Mouse (Mus musculus): ENCODE measurements around the gene Fars2. TPM values are rescaled to one million over a fixed set of nuclear protein-coding genes. Genes with fewer than 3 reads are reported as not detected.

The Fars2 gene
- total and polyA plus RNA-seq, 2 experiments from 2014 or later, result 21.5 to 34.6 TPM

DNA sequence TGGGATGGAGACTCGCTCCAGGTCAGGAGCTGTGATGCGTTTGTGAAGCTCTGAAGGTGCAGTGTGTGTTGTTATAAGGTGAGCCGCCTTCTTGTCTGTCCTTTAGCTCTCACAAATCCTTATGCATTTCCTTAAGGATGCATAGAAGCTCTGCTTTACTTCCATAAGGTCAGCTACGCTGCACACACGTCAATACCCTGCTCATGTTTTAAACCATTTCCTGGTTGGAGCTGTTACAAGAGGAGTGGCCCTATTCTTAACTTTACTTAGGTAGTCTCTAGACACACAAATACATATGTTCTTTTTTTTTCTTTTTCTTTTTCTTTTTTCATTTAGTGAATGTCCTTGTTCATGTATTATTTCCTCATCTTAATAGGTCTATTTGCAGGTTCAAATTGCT, 22.5 kb downstream of the Fars2 start:
- H3K4me2 ChIP-seq (ENCODE audit: low read depth, low read length), result no peak overlapping the region
- DNase-seq (ENCODE audit: low spot score) (no peak), ATAC-seq (no peak)
- no peaks in the 10 kb centered on the region for H3K9me3 ChIP-seq (ENCODE audit: low read length)
- H3K9ac ChIP-seq (replicated peaks; ENCODE audit: low read length), result no peak overlapping the region
- 87% methylated on average over 5 of the region's 5 CpGs for WGBS
- no peak for TF ChIP-seq CTCF (IDR thresholded peaks at IDR 0.05; ENCODE audit: low read depth)
- H3K27me3 ChIP-seq (ENCODE audit: insufficient read depth, low read length), result no peaks in the 10 kb centered on the region
- H3K36me3 ChIP-seq (ENCODE audit: insufficient read depth, low read length), result no peaks in the 10 kb centered on the region
- H3K4me3 ChIP-seq (ENCODE audit: low read length), result no peak overlapping the region
- H3K4me1 ChIP-seq (ENCODE audit: insufficient read depth, low read length), result no peaks in the 10 kb centered on the region
- H3K27ac ChIP-seq, result no peak overlapping the region

DNA sequence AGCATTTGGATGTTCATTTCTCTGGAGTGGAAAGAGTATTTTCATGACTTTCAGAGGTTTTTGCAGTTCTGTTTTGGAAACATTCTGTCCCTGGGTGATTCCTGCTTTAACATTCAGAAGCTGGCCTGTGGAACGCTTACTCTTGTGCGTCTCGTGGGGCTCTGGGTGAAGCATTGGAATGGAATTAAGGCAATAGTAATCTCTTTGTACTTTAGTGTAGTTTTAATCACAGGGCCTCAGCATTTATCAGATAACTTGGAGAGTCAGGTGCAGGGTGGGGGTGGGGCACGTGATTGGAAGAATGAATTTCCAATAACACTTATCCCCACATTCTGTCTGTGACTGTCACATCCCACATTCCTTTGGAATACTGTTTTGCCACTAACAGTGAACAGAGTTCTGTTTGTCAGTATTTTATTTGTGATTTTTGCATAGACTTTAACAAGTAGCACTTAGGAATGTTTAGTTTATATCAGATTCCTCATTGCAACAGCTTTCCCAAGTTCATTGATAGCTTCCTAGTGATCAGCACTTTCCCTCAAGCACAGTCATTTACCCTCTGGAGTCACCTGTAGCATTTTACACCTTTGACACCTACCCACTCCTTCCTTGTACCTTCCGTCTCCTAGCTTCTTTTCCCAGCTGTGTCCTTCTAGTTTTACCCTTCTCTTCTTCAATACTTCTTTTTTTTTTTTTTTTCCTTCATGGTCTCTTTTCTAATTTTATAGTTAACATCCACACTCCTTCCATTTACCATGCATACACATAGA, 23.2 kb downstream of the Fars2 start:
- WGBS, result 78% methylated on average over 5 of the region's 5 CpGs
- no peak for TF ChIP-seq CTCF (IDR thresholded peaks at IDR 0.05; ENCODE audit: low read depth)
- H3K4me2 ChIP-seq (ENCODE audit: low read depth, low read length), result no peak overlapping the region

DNA sequence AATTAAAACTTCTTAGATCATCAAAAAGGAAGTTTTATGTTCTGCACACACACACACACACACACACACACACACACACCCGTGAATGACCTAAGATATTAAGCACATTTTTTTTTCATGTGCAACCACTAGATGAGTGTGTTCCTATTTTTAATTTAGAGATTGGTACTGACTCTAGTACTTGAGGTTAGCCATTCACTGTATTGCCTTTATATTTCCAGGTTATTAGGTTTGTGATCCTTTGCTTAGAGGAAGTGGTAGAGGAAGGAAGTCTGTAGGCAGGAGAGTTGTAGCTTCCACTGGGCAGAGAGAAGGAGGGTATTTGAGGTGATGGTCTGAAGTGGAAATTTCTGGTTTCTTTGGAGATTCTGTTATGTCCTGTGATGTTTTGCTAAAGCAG, 28.4 kb downstream of the Fars2 start:
- no peaks in the 10 kb centered on the region for H3K27me3 ChIP-seq (ENCODE audit: insufficient read depth, low read length)
- no peak for ATAC-seq
- no peaks in the 10 kb centered on the region for H3K4me1 ChIP-seq (ENCODE audit: insufficient read depth, low read length)
- TF ChIP-seq CTCF (IDR thresholded peaks at IDR 0.05; ENCODE audit: low read depth), result no peak
- H3K36me3 ChIP-seq (ENCODE audit: insufficient read depth, low read length), result no peaks in the 10 kb centered on the region
- H3K4me3 ChIP-seq (ENCODE audit: low read length), result no peak overlapping the region
- DNase-seq (ENCODE audit: low spot score), result no peak
- 77% methylated on average over 1 of the region's 1 CpGs for WGBS
- H3K4me2 ChIP-seq (ENCODE audit: low read depth, low read length), result no peak overlapping the region
- H3K9me3 ChIP-seq (ENCODE audit: low read length), result no peaks in the 10 kb centered on the region
- no peak overlapping the region for H3K9ac ChIP-seq (replicated peaks; ENCODE audit: low read length)
- no peak overlapping the region for H3K27ac ChIP-seq

More for the DNA sequence above, 23.2 kb downstream of the Fars2 start:
- H3K36me3 ChIP-seq (ENCODE audit: insufficient read depth, low read length), result no peaks in the 10 kb centered on the region
- H3K9ac ChIP-seq (replicated peaks; ENCODE audit: low read length), result no peak overlapping the region
- no peaks in the 10 kb centered on the region for H3K9me3 ChIP-seq (ENCODE audit: low read length)
- DNase-seq (ENCODE audit: low spot score) (no peak), ATAC-seq (no peak)
- no peaks in the 10 kb centered on the region for H3K27me3 ChIP-seq (ENCODE audit: insufficient read depth, low read length)
- no peak overlapping the region for H3K4me3 ChIP-seq (ENCODE audit: low read length)
- H3K27ac ChIP-seq, result no peak overlapping the region
- H3K4me1 ChIP-seq (ENCODE audit: insufficient read depth, low read length), result no peaks in the 10 kb centered on the region

- Histone ChIP-seq H3K27me3 (ENCODE audit: insufficient read depth, low read length) (no peaks in the 10 kb centered on the region), H3K36me3 (ENCODE audit: insufficient read depth, low read length) (no peaks in the 10 kb centered on the region), H3K4me2 (ENCODE audit: low read depth, low read length) (no peak overlapping the region), H3K27ac (0 out of 2 replicates have a peak overlapping the region, but pooled peaks have one; percentile 0), H3K4me3 (ENCODE audit: low read length) (no peak overlapping the region), H3K9ac (replicated peaks; ENCODE audit: low read length) (no peak overlapping the region), H3K9me3 (ENCODE audit: low read length) (no peaks in the 10 kb centered on the region), H3K4me1 (ENCODE audit: insufficient read depth, low read length) (no peaks in the 10 kb centered on the region)
- peak; percentile 43 for DNase-seq (ENCODE audit: low spot score)
- no peak for TF ChIP-seq CTCF (IDR thresholded peaks at IDR 0.05; ENCODE audit: low read depth)
- ATAC-seq, result peak; percentile 71
- 51% methylated on average over 6 of the region's 6 CpGs for WGBS
Observed at GRCm38 (mm10) chr13:36149175-36149939, 32.1 kb downstream of the Fars2 start.

- 65% methylated on average over 5 of the region's 5 CpGs for WGBS
- no peaks in the 10 kb centered on the region for H3K9me3 ChIP-seq (ENCODE audit: low read length)
- no peak for TF ChIP-seq CTCF (IDR thresholded peaks at IDR 0.05; ENCODE audit: low read depth)
- DNase-seq (ENCODE audit: low spot score) (no peak), ATAC-seq (no peak)
- no peak overlapping the region for H3K27ac ChIP-seq
- H3K4me3 ChIP-seq (ENCODE audit: low read length), result no peak overlapping the region
- no peaks in the 10 kb centered on the region for H3K27me3 ChIP-seq (ENCODE audit: insufficient read depth, low read length)
- no peak overlapping the region for H3K4me2 ChIP-seq (ENCODE audit: low read depth, low read length)
- no peaks in the 10 kb centered on the region for H3K4me1 ChIP-seq (ENCODE audit: insufficient read depth, low read length)
- H3K36me3 ChIP-seq (ENCODE audit: insufficient read depth, low read length), result no peaks in the 10 kb centered on the region
- no peak overlapping the region for H3K9ac ChIP-seq (replicated peaks; ENCODE audit: low read length)
Observed at GRCm38 (mm10) chr13:36150272-36150671, 33.1 kb downstream of the Fars2 start.

GRCm38 (mm10) chr13:36152728-36153498, 35.7 kb downstream of the Fars2 start:
- Histone ChIP-seq H3K27me3 (ENCODE audit: insufficient read depth, low read length) (no peaks in the 10 kb centered on the region), H3K27ac (no peak overlapping the region), H3K4me2 (ENCODE audit: low read depth, low read length) (no peak overlapping the region), H3K9me3 (ENCODE audit: low read length) (no peaks in the 10 kb centered on the region), H3K36me3 (ENCODE audit: insufficient read depth, low read length) (no peaks in the 10 kb centered on the region), H3K4me1 (ENCODE audit: insufficient read depth, low read length) (no peaks in the 10 kb centered on the region), H3K9ac (replicated peaks; ENCODE audit: low read length) (no peak overlapping the region), H3K4me3 (ENCODE audit: low read length) (no peak overlapping the region)
- no peak for DNase-seq (ENCODE audit: low spot score)
- 53% methylated on average over 5 of the region's 5 CpGs for WGBS
- ATAC-seq, result no peak
- TF ChIP-seq CTCF (IDR thresholded peaks at IDR 0.05; ENCODE audit: low read depth), result no peak

Measured in hindbrain, postnatal 0 days (tissue).